Mouse (Mus musculus): Measurements from ENCODE around the gene Letm1.

Gene Letm1

GRCm38 (mm10) chr5:33782345-33782998, at the start of gene Letm1:
Letm1 (minus strand) TSS chr5:33782817.
- peak; percentile 95 for DNase-seq (ENCODE audit: low read depth, low spot score)

- peak; percentile 24 for DNase-seq (ENCODE audit: low read depth, low spot score)
These were observed 48.2 kb upstream of the Letm1 start for GRCm38 (mm10) chr5:33830832-33831231.

- no peak for DNase-seq (ENCODE audit: low read depth, low spot score)
These were observed 47.3 kb upstream of the Letm1 start for GRCm38 (mm10) chr5:33829958-33830357.

GRCm38 (mm10) chr5:33828107-33828506, 45.5 kb upstream of the Letm1 start:
- no peak for DNase-seq (ENCODE audit: low read depth, low spot score)

GRCm38 (mm10) chr5:33826001-33826400, 43.4 kb upstream of the Letm1 start:
- peak; percentile 57 for DNase-seq (ENCODE audit: low read depth, low spot score)

- no peak for DNase-seq (ENCODE audit: low read depth, low spot score)
These were observed 39.8 kb upstream of the Letm1 start for GRCm38 (mm10) chr5:33822456-33822855.

GRCm38 (mm10) chr5:33821901-33822427, 39.3 kb upstream of the Letm1 start:
- DNase-seq (ENCODE audit: low read depth, low spot score), result no peak

GRCm38 (mm10) chr5:33820733-33821621, 38.4 kb upstream of the Letm1 start:
- DNase-seq (ENCODE audit: low read depth, low spot score), result peak; percentile 39

GRCm38 (mm10) chr5:33819876-33820732, 37.5 kb upstream of the Letm1 start, which contains the start of gene Nsd2:
Nsd2 (plus strand) TSS chr5:33820725.
- peak; percentile 69 for DNase-seq (ENCODE audit: low read depth, low spot score)

- peak; percentile 3 for DNase-seq (ENCODE audit: low read depth, low spot score)
These were observed 36.7 kb upstream of the Letm1 start for GRCm38 (mm10) chr5:33819141-33819875.

- DNase-seq (ENCODE audit: low read depth, low spot score), result peak; percentile 3
These were observed 35.5 kb upstream of the Letm1 start for GRCm38 (mm10) chr5:33818104-33818503.

GRCm38 (mm10) chr5:33816008-33816725, 33.5 kb upstream of the Letm1 start:
- DNase-seq (ENCODE audit: low read depth, low spot score), result peak; percentile 16

- DNase-seq (ENCODE audit: low read depth, low spot score), result peak; percentile 7
These were observed 28.9 kb upstream of the Letm1 start for GRCm38 (mm10) chr5:33811519-33811918.

GRCm38 (mm10) chr5:33803337-33803736, 20.7 kb upstream of the Letm1 start:
- DNase-seq (ENCODE audit: low read depth, low spot score), result no peak

GRCm38 (mm10) chr5:33791912-33792643, 9.5 kb upstream of the Letm1 start:
- DNase-seq (ENCODE audit: low read depth, low spot score), result no peak

- no peak for DNase-seq (ENCODE audit: low read depth, low spot score)
These were observed 378 bp upstream of the Letm1 start for GRCm38 (mm10) chr5:33782999-33783390.

- DNase-seq (ENCODE audit: low read depth, low spot score), result no peak
These were observed 663 bp downstream of the Letm1 start for GRCm38 (mm10) chr5:33781964-33782344.

GRCm38 (mm10) chr5:33777195-33777594, 5.4 kb downstream of the Letm1 start:
- DNase-seq (ENCODE audit: low read depth, low spot score), result no peak

GRCm38 (mm10) chr5:33743481-33743880, 39.1 kb downstream of the Letm1 start:
- DNase-seq (ENCODE audit: low read depth, low spot score), result no peak

GRCm38 (mm10) chr5:33740548-33740947, 42.1 kb downstream of the Letm1 start:
- DNase-seq (ENCODE audit: low read depth, low spot score), result no peak

All from R1 (cell line).